Mouse (Mus musculus): ENCODE results near the gene Rnf4. TPM values are rescaled to one million over a fixed set of nuclear protein-coding genes. Genes with fewer than 3 reads are reported as not detected.
A peak's percentile ranks its signal among the peaks of the same experiment; 100 is the strongest.

The Rnf4 gene
- polyA plus RNA-seq, 1 experiment from 2014 or later: 122 TPM

DNA sequence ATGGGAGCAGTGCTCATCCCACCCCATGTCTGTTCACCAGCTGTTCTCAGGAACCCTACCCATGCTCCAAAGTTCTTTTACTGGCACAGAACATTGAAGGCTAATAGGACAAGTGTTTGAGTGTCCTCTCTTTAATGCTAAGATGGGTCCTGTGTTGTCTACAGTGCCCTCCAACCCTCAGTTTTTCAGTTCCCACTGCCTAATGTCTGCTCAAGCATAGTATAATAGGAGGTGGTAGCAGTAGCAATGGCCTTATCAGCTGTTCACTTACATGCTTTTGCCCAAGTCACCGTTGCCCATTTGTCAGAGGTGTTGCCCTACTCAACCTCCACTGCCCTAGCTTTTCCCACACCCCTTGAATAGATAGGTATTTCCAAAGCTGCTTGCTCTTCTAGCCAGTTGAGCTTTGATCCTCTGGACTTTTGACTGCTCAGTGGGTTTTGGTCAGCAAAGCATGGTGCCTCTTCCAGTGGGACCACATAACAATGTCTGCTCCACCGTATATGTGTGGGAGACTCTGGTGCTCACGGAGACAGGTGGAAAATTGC, 16.1 kb downstream of the Rnf4 start:
- no peaks in the 10 kb centered on the region for H3K4me1 ChIP-seq
- no peak overlapping the region for H3K27ac ChIP-seq (replicated peaks)
- peaks cover 88% of the 10 kb centered on the region for H3K36me3 ChIP-seq
- ATAC-seq (ENCODE audit: low FRiP score): no peak
- no peak overlapping the region for H3K9ac ChIP-seq (replicated peaks)
- no peak overlapping the region for H3K4me2 ChIP-seq
- 96% methylated on average over 3 of the region's 3 CpGs for WGBS
- H3K9me3 ChIP-seq (replicated peaks): no peaks in the 10 kb centered on the region
- H3K27me3 ChIP-seq (replicated peaks): no peaks in the 10 kb centered on the region
- H3K4me3 ChIP-seq (replicated peaks): no peak overlapping the region

DNA sequence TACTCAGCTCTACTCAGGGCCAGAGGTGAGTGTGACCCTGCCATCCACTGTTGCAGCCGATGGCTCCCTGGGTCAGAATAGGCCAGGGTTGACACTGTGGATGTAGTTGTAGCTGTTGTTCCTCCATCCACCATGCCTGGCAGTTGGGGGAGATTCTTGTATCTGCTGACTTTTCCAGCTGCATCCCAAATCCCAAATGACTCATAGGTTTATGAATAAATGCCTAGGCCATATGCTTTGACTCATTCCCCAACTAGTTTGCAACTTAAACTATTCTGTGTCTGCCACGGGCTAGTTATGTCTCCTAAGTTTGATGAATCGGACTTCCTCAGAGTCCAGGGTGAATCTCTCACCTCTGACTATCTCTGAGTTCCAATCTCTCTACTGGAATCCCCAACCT, 24.2 kb downstream of the Rnf4 start:
- H3K9me3 ChIP-seq (replicated peaks): no peaks in the 10 kb centered on the region
- ATAC-seq (ENCODE audit: low FRiP score): no peak
- H3K27me3 ChIP-seq (replicated peaks): no peaks in the 10 kb centered on the region
- H3K36me3 ChIP-seq: peaks cover 47% of the 10 kb centered on the region
- H3K9ac ChIP-seq (replicated peaks): no peak overlapping the region
- H3K4me2 ChIP-seq: no peak overlapping the region
- no peak overlapping the region for H3K27ac ChIP-seq (replicated peaks)
- no peak overlapping the region for H3K4me3 ChIP-seq (replicated peaks)
- 90% methylated on average over 3 of the region's 3 CpGs for WGBS
- no peaks in the 10 kb centered on the region for H3K4me1 ChIP-seq

DNA sequence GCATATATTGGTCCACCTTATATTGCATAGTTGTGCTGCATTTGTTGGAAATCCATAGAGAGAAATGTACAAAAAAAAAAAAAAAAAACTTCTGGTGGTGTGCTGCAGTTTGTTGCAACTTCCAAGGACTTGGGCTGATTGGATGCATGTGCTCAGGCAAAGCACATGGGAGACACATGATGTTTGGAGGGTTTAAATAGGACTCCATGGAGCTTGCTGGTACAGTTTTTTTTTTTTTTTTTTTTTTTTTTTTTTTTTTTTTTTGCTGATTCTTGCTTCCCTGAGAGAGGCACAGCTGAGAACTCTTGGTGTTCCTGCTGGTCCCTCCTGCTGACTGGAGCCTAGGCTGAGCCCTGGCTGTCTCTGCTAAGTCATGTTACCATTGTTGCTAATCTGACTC, 27.0 kb downstream of the Rnf4 start:
- peaks cover 31% of the 10 kb centered on the region for H3K36me3 ChIP-seq
- H3K9me3 ChIP-seq (replicated peaks): no peaks in the 10 kb centered on the region
- ATAC-seq (ENCODE audit: low FRiP score): no peak
- H3K4me1 ChIP-seq: no peaks in the 10 kb centered on the region
- no peak overlapping the region for H3K4me3 ChIP-seq (replicated peaks)
- H3K4me2 ChIP-seq: no peak overlapping the region
- H3K27me3 ChIP-seq (replicated peaks): no peaks in the 10 kb centered on the region
- H3K27ac ChIP-seq (replicated peaks): no peak overlapping the region
- H3K9ac ChIP-seq (replicated peaks): no peak overlapping the region

DNA sequence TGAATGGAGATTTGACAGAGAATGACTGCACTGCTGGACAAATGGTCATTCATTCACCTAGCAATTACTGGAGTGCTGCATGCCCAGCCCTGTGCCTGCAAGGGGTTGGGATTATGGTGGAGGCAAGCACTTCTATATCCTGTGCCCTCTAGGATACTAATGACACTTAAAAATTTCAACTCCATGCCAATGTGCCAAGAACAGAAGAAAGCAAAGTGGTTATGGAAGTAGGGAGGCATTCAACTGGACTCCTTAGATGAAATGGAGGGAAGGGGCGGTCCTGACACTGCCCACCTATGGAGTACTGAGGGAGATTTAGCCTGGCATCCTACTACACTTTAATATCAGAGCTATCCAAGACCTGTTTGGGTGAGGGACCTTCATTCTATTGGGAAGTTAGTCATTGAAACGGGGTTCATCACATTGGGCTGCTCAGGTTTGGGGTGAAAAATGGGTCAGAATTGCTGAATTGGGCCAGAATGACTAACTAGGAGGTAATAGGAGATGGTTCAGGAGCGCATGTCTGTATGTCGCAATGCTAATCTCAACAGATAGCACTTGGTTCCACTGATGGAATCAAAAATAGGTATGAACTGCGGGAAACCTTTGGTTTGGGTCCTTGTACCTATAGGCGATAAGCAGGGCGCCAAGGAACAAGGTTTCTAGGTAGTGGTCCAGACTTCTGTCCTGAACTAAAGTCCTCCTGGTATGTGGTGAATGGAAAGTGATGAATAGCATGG, 32.6 kb downstream of the Rnf4 start:
- Histone ChIP-seq H3K4me3 (replicated peaks) (peak overlapping the region; percentile 65), H3K4me1 (peaks cover 24% of the 10 kb centered on the region), H3K27ac (replicated peaks) (peak overlapping the region; percentile 94), H3K27me3 (replicated peaks) (no peaks in the 10 kb centered on the region), H3K36me3 (peaks cover 7% of the 10 kb centered on the region; the same call in 1 of the 2 replicates), H3K9ac (replicated peaks) (peak overlapping the region; percentile 70), H3K9me3 (replicated peaks) (no peaks in the 10 kb centered on the region), H3K4me2 (peak overlapping the region; percentile 67)
- WGBS: 76% methylated on average over 7 of the region's 7 CpGs
- no peak for ATAC-seq (ENCODE audit: low FRiP score)

DNA sequence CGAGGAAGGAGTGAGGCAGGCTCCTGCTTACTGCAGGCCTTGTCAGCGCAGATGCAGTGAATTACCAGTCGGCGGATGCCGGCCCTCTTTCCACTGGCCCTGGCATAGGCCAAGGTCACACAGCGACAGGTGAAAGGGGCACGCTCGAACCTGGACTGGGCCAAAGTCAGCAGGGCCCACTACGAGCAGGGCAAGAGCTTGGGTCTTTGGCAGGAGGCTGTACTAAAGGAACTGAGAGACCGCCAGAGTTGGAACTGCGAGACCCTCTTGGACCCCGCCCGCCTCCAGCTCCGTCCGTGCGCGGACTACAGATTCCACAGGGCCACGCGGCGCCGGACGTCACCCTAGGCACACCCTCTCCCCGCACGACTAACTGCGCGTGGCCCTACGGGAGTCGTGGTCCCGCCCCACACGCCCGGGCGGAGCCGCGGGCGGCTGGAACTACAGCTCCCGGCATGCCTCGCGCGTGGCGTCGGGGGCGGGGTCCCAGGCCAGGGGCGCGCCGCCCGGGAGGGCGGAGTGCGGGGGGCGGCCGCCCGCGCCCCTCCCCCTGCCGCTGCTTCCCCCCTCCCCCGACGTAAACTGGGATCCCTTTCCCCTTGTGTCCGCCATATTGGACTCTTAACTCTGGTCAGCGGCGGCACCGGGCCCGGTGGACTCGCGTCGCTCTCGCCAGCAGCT, 33.4 kb downstream of the Rnf4 start, which contains the start of gene Fam193a:
Gene Fam193a (plus strand): TSS at position 593 of the 681 bp plus-strand sequence.
- Histone ChIP-seq H3K4me2 (peak within 1 kb of the TSS; percentile 67), H3K36me3 (peaks cover 7% of the 10 kb centered on the region; the same call in 1 of the 2 replicates), H3K27ac (replicated peaks) (peak within 1 kb of the TSS; percentile 94), H3K4me3 (replicated peaks) (peak within 1 kb of the TSS; percentile 65), H3K27me3 (replicated peaks) (no peaks in the 10 kb centered on the region), H3K9ac (replicated peaks) (peak within 1 kb of the TSS; percentile 93), H3K9me3 (replicated peaks) (no peaks in the 10 kb centered on the region), H3K4me1 (peaks cover 24% of the 10 kb centered on the region)
- under 1% methylated on average over 56 of the region's 64 CpGs for WGBS
- peak; percentile 100 for ATAC-seq (ENCODE audit: low FRiP score)

DNA sequence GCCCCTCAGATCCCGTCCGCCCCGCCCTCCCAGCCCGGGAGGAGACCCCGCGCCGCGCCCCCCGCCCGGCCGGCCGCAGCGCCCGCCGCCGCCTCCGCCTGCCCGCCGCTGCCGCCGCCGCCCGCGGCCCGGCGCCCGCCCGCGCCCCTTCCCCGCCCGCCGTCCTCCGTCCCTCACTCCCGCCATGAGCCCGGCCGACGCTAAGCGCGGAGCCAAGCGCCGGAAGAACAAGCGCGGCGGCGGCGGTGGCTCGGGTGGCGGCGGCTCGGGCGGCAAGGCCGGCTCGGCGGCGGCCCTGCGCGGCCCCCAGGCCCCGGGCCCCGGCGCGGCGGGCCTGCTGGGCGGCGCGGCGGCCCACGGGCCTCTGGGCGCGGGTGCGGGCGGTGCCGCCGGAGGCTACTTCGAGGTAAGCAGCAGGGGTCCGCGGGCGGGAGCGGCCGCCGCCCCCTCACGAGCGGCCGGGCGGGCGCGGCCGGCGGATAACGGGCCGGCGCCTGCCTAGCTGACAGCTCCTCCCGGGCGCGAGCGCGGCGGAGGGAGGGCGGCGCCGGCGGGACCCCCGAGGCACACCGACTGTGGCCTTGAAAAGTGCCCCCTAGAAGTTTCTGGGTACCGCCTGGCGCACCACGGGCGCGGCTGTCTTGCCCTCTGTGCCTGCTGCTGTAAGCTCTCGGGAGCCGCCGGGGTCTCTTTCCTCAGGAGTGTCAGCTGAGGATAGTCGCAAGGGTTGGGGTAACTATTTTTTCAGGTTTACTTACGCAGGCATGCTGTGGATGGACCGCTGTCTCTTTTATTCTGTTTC, 34.1 kb downstream of the Rnf4 start:
- no peak for ATAC-seq (ENCODE audit: low FRiP score)
- WGBS: under 1% methylated on average over 45 of the region's 114 CpGs
- peak overlapping the region; percentile 93 for H3K9ac ChIP-seq (replicated peaks)

DNA sequence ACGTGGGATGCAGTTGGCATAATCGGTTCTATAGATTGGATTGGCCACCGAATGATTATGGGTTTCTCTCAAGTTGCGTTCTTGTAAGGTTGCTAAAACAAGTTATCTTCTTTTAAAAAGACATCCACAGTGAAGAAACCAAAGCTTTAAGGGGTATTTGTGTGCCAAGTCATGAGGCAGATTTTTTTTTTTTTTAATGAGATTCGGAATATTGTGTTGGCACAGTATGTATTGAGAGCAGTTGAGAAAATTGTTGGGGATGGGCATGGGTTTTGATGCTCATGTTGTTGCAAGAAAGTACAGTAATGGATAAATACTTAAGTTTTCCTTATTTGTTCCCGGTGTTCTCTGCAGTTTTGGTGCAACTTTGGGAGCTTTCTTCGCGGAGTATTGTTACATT, 34.8 kb downstream of the Rnf4 start:
- Histone ChIP-seq H3K27ac (replicated peaks) (peak overlapping the region; percentile 85), H3K27me3 (replicated peaks) (no peaks in the 10 kb centered on the region), H3K4me2 (peak overlapping the region; percentile 63), H3K4me3 (replicated peaks) (peak overlapping the region; percentile 65), H3K9ac (replicated peaks) (peak overlapping the region; percentile 93), H3K4me1 (peaks cover 24% of the 10 kb centered on the region), H3K9me3 (replicated peaks) (no peaks in the 10 kb centered on the region), H3K36me3 (no peaks in the 10 kb centered on the region)
- ATAC-seq (ENCODE audit: low FRiP score): no peak
- WGBS: 31% methylated on average over 8 of the region's 8 CpGs

More for the DNA sequence above, 34.1 kb downstream of the Rnf4 start:
- H3K9me3 ChIP-seq (replicated peaks): no peaks in the 10 kb centered on the region
- H3K27me3 ChIP-seq (replicated peaks): no peaks in the 10 kb centered on the region
- peaks cover under 1% of the 10 kb centered on the region; the same call in 1 of the 2 replicates for H3K36me3 ChIP-seq
- H3K4me2 ChIP-seq: peak overlapping the region; percentile 63
- H3K4me3 ChIP-seq (replicated peaks): peak overlapping the region; percentile 65
- peaks cover 24% of the 10 kb centered on the region for H3K4me1 ChIP-seq
- H3K27ac ChIP-seq (replicated peaks): peak overlapping the region; percentile 85

DNA sequence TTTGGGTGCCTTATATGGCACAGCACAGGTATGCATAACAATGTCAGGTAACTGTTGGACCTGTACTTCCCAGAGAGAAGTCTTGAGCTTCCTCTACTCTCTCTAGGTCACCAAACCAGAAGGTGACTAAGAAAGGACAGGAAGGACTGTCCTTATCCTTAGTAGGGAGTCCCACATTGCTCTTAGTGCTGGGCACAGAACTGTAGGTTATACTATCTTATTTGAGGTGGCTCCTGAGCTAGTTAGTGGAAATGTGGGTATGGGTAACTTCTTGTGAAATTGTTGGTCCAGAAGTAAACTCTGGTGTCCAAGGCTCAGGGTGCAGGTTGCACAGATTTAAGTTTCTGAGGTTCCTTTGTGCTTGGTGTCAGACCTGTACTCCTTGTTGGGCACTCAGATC, 36.1 kb downstream of the Rnf4 start:
- Histone ChIP-seq H3K36me3 (no peaks in the 10 kb centered on the region), H3K4me2 (peak overlapping the region; percentile 2; the same call in 1 of the 2 replicates), H3K4me3 (replicated peaks) (no peak overlapping the region; the same call in 1 of the 2 replicates), H3K9ac (replicated peaks) (no peak overlapping the region), H3K4me1 (peaks cover 24% of the 10 kb centered on the region), H3K9me3 (replicated peaks) (no peaks in the 10 kb centered on the region), H3K27me3 (replicated peaks) (no peaks in the 10 kb centered on the region), H3K27ac (replicated peaks) (no peak overlapping the region)
- ATAC-seq (ENCODE audit: low FRiP score): no peak

DNA sequence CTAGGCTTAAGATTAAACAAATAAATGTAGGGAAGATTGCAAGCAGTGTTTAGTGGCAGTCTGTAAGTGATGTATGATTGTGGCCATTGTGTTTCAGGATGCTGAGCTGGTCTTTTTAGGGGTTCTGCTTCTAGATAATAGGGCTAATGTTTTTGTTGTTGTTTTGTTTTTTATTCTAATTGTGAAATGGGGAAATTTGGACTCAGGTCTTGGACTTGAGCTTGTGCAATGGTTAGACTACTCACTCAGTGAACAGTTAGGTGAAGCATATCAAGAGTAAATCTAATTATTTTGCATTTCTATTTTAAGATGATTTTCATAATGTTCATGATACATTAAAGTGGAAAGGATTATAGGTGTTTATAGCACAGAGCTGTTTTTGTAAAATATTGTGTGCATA, 36.5 kb downstream of the Rnf4 start:
- ATAC-seq (ENCODE audit: low FRiP score): no peak
- Histone ChIP-seq H3K9me3 (replicated peaks) (no peaks in the 10 kb centered on the region), H3K9ac (replicated peaks) (no peak overlapping the region), H3K4me1 (peaks cover 24% of the 10 kb centered on the region), H3K4me3 (replicated peaks) (no peak overlapping the region), H3K27me3 (replicated peaks) (no peaks in the 10 kb centered on the region), H3K27ac (replicated peaks) (no peak overlapping the region), H3K4me2 (peak overlapping the region; percentile 2; the same call in 1 of the 2 replicates), H3K36me3 (no peaks in the 10 kb centered on the region)

DNA sequence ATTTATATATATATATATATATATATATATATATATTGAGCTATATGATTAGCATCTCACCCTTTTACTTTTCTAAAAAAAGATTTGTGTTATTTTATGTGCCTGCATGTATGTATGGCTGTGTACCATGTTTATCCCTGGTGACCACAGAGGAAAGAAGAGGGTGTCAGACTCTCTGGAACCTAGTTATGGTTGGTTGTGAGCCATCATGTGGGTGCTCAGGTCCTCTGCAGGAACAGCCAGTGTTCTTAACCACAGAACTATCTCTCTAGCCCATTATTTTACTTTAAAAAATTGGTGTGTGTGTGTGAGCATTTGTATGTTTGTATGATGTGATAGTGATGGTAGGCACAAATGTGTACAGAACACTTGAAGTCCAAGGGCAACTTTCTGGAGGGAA, 42.7 kb downstream of the Rnf4 start:
- H3K4me2 ChIP-seq: no peak overlapping the region
- H3K4me3 ChIP-seq (replicated peaks): no peak overlapping the region
- H3K9ac ChIP-seq (replicated peaks): no peak overlapping the region
- H3K4me1 ChIP-seq: peaks cover 3% of the 10 kb centered on the region; the same call in 1 of the 2 replicates
- ATAC-seq (ENCODE audit: low FRiP score): no peak
- H3K9me3 ChIP-seq (replicated peaks): no peaks in the 10 kb centered on the region
- no peaks in the 10 kb centered on the region for H3K36me3 ChIP-seq
- H3K27me3 ChIP-seq (replicated peaks): no peaks in the 10 kb centered on the region
- H3K27ac ChIP-seq (replicated peaks): no peak overlapping the region

DNA sequence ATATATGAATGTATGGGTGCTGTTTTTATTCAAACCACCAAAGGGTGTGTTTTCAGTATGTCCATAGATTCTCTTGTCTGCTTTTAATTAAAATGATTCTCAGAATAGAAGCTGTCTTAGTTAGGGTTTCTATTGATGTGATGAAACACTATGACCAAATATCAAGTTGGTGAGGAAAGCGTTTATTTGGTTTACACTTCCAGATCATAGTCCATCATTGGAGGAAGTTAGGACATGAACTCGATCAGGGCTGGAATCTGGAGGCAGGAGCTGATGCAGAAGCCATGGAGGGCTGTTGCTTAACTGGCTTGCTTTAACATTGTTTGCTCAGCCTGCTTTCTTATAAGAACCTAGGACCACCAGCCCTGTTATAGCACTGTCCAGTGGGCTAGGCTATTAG, 45.6 kb downstream of the Rnf4 start:
- no peak for ATAC-seq (ENCODE audit: low FRiP score)
- Histone ChIP-seq H3K27ac (replicated peaks) (no peak overlapping the region), H3K9me3 (replicated peaks) (no peaks in the 10 kb centered on the region)

More for the DNA sequence above, 45.6 kb downstream of the Rnf4 start:
- Histone ChIP-seq H3K9ac (replicated peaks) (no peak overlapping the region), H3K27me3 (replicated peaks) (no peaks in the 10 kb centered on the region), H3K4me1 (0 out of 2 replicates have a peak, but pooled peaks cover 3% of the 10 kb centered on the region), H3K4me2 (no peak overlapping the region), H3K4me3 (replicated peaks) (no peak overlapping the region), H3K36me3 (peaks cover 7% of the 10 kb centered on the region; the same call in 1 of the 2 replicates)
- 95% methylated on average over 2 of the region's 2 CpGs for WGBS

Data from neural tube, embryonic 15.5 days (tissue).